Comparison of ENCODE assay signal across 8 mouse cellular contexts in the genomic region with DNA sequence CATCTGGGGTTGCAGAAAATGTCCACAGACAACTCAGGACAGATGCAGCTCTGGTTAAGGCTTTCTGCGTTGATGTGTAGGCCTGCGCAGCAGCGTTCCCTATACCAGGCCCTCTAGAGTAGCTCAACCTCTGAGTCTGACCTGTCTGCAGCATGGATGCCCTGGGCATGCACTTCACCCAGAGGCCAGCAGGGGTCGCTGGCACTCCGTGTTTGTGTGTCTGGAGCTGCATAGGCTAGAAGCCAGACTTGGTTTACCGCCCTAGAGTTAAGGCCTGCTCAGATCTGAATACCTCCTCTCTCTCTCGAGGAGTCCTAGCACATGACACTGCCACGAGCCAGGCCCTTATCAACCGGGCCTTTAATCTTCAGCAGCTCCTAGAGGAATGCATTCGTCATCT.
DNase-seq lines count a peak whose midpoint lies in the region; ATAC-seq lines count a peak whose summit lies in the region.

No protein-coding gene starts in this region.

- WGBS in hindbrain, embryonic 11.5 days: 29% methylated on average over 10 of the region's 10 CpGs

- no peaks in the 10 kb centered on the region for H3K4me1 ChIP-seq in hindbrain, embryonic 11.5 days (replicated peaks; ENCODE audit: control insufficient read depth, insufficient read depth, low read length)

- peak; percentile 66 for DNase-seq in Muller cell, postnatal 12 days (ENCODE audit: inconsistent ontology term)
- peak; percentile 54 for DNase-seq in cerebellum, adult 9-11 months
- DNase-seq in frontal cortex, adult 2 months (ENCODE audit: extremely low spot score in 1 of 2, low spot score in 1 of 2): peak; percentile 53 to 89
- DNase-seq in hindbrain, embryonic 11.5 days (ENCODE audit: low spot score): peak; percentile 91
- peak; percentile 60 for DNase-seq in layer of hippocampus, adult 9-11 months
- peak; percentile 83 for DNase-seq in lung, postnatal 10 days
- DNase-seq in retina, adult 2 months (ENCODE audit: low read depth, low spot score): peak; percentile 25
- peak; percentile 90 for DNase-seq in thymus, postnatal 4 days

- no peak overlapping the region for H3K4me2 ChIP-seq in hindbrain, embryonic 11.5 days (replicated peaks; ENCODE audit: low read depth, low read length)

- H3K27me3 ChIP-seq in hindbrain, embryonic 11.5 days (ENCODE audit: control insufficient read depth, insufficient read depth, low read length): no peaks in the 10 kb centered on the region

- no peak overlapping the region for H3K9ac ChIP-seq in hindbrain, embryonic 11.5 days (ENCODE audit: low read depth, low read length)

- peak; percentile 56 for ATAC-seq in hindbrain, embryonic 11.5 days (ENCODE audit: low FRiP score)

- no peak overlapping the region for H3K4me3 ChIP-seq in hindbrain, embryonic 11.5 days (ENCODE audit: low read depth, low read length)

- H3K27ac ChIP-seq in hindbrain, embryonic 11.5 days (ENCODE audit: low read depth, low read length): no peak overlapping the region

- H3K36me3 ChIP-seq in hindbrain, embryonic 11.5 days (ENCODE audit: control insufficient read depth, insufficient read depth, low read length): no peaks in the 10 kb centered on the region

- H3K9me3 ChIP-seq in hindbrain, embryonic 11.5 days (ENCODE audit: control insufficient read depth, low read length): no peaks in the 10 kb centered on the region

Comparison
In these comparisons a context has a peak if more than half of its experiments do, and no peak if none do; other contexts are left out.
1. DNase-seq: peak in every context shown above with its lines; median percentile 91 in hindbrain, embryonic 11.5 days; 90 in thymus, postnatal 4 days; 83 in lung, postnatal 10 days; 71 in frontal cortex, adult 2 months; 66 in Muller cell, postnatal 12 days; 60 in layer of hippocampus, adult 9-11 months; 54 in cerebellum, adult 9-11 months; 25 in retina, adult 2 months.